Mouse (Mus musculus) G1E (cell line): ENCODE data around the gene Frat1.

ENCODE experiments used
- CTCF ChIP-seq: IDR thresholded peaks from 2 replicates; pipeline ENCODE4 v1.5.1; 2012; ENCODE audit warnings: low read depth, low read length, inconsistent platforms, mixed read lengths
- GATA1 ChIP-seq: IDR thresholded peaks from 2 replicates; pipeline ENCODE4 v1.6.1; 2012; ENCODE audit warnings: borderline replicate concordance, low read length, inconsistent platforms, mixed read lengths
- POLR2AphosphoS5 ChIP-seq: IDR thresholded peaks from 2 replicates; pipeline ENCODE4 v1.6.1; 2012; ENCODE audit warnings: low read depth, low read length, inconsistent platforms; ENCODE audit not compliant: insufficient replicate concordance
- TAL1 ChIP-seq: conservative IDR thresholded peaks from 2 replicates; pipeline ENCODE4 v1.6.1; 2012; ENCODE audit warnings: low read depth, low read length, inconsistent platforms, mixed read lengths

GRCm38 (mm10) chr19:41838808-41839207, 9.0 kb downstream of the Frat1 start:
- TF ChIP-seq CTCF: no peak
- no peak for TF ChIP-seq GATA1
- TF ChIP-seq TAL1: peak; percentile 29; the same call in 1 of the 2 replicates
- no peak for TF ChIP-seq POLR2AphosphoS5
